Mouse (Mus musculus) layer of hippocampus, postnatal 14 days (tissue): ENCODE data around the gene Cox4i1. TPM values are rescaled to one million over a fixed set of nuclear protein-coding genes. Genes with fewer than 3 reads are reported as not detected.

Experiments
- DNase-seq, 2 experiments: peaks; one replicate each; pipeline ENCODE4 v3.0.0; 2021 to 2022; ENCODE audit warnings: low spot score in 2 of 2, mixed read lengths in 1 of 2
- long read RNA-seq, 2 experiments: library from polyadenylated mRNA; stranded (forward); transcript quantifications; one replicate each; pipeline ENCODE4 v2.0.0; 2021
- total RNA-seq, 2 experiments: library from RNA; stranded (reverse); gene quantifications; 2 replicates each; pipeline ENCODE4 v1.2.3; 2021

Gene Cox4i1
- 1,000 to 10,000 TPM; 1,108 to 1,116 TPM for total RNA-seq
- long read RNA-seq, experiment 1, transcript Cox4i1-201 (5 exons, 745 nt): minor isoform, 456 of 1,186 reads
- long read RNA-seq, experiment 1, transcript Cox4i1-205 (5 exons, 765 nt): minor isoform, 5 of 1,186 reads
- long read RNA-seq, experiment 1, transcript Cox4i1-204 (3 exons, 578 nt): major isoform, 702 of 1,186 reads
- long read RNA-seq, experiment 1, partial matches to known transcripts: 5 of 1,186 reads
- long read RNA-seq, experiment 1, other reads (novel, unspliced or antisense): 14 of 1,186 reads
- long read RNA-seq, experiment 2, transcript Cox4i1-201 (5 exons, 745 nt): minor isoform, 994 of 2,795 reads
- long read RNA-seq, experiment 2, transcript Cox4i1-204 (3 exons, 578 nt): major isoform, 1,743 of 2,795 reads
- long read RNA-seq, experiment 2, transcript Cox4i1-205 (5 exons, 765 nt): minor isoform, 8 of 2,795 reads
- long read RNA-seq, experiment 2, transcript Cox4i1-203 (2 exons, 438 nt): minor isoform, 6 of 2,795 reads
- long read RNA-seq, experiment 2, partial matches to known transcripts: 19 of 2,795 reads
- long read RNA-seq, experiment 2, other reads (novel, unspliced or antisense): 25 of 2,795 reads

GRCm38 (mm10) chr8:120667561-120668373, at the start of gene Cox4i1, which contains the start of gene Gm27021:
TSS of gene Cox4i1 (plus strand) at chr8:120668222.
TSS of gene Gm27021 (minus strand) at chr8:120668079.
- DNase-seq: peak; percentile 83 to 91

- DNase-seq: peak; percentile 48 to 70
Observed at GRCm38 (mm10) chr8:120619235-120620180, 48.5 kb upstream of the Cox4i1 start.

- no peak for DNase-seq
Observed at GRCm38 (mm10) chr8:120620441-120620840, 47.6 kb upstream of the Cox4i1 start.

- no peak for DNase-seq
Observed at GRCm38 (mm10) chr8:120622161-120622560, 45.9 kb upstream of the Cox4i1 start.

GRCm38 (mm10) chr8:120623608-120624007, 44.4 kb upstream of the Cox4i1 start:
- DNase-seq: no peak

- DNase-seq: no peak
Observed at GRCm38 (mm10) chr8:120626461-120626860, 41.6 kb upstream of the Cox4i1 start.

GRCm38 (mm10) chr8:120627298-120627697, 40.7 kb upstream of the Cox4i1 start:
- peak; percentile 41 to 74 for DNase-seq

GRCm38 (mm10) chr8:120630031-120630430, 38.0 kb upstream of the Cox4i1 start:
- DNase-seq: no peak

- DNase-seq: no peak
Observed at GRCm38 (mm10) chr8:120630848-120631247, 37.2 kb upstream of the Cox4i1 start.

GRCm38 (mm10) chr8:120631441-120632375, 36.3 kb upstream of the Cox4i1 start:
- no peak for DNase-seq

GRCm38 (mm10) chr8:120632969-120633664, 34.9 kb upstream of the Cox4i1 start:
- DNase-seq: no peak

- no peak for DNase-seq
Observed at GRCm38 (mm10) chr8:120633665-120634271, 34.3 kb upstream of the Cox4i1 start.

- no peak for DNase-seq
Observed at GRCm38 (mm10) chr8:120634329-120634839, 33.6 kb upstream of the Cox4i1 start.

- DNase-seq: no peak
Observed at GRCm38 (mm10) chr8:120641245-120641644, 26.8 kb upstream of the Cox4i1 start.

GRCm38 (mm10) chr8:120642031-120642662, 25.9 kb upstream of the Cox4i1 start:
- DNase-seq: no peak

GRCm38 (mm10) chr8:120644663-120645062, 23.4 kb upstream of the Cox4i1 start:
- peak; percentile 77 to 90 for DNase-seq

GRCm38 (mm10) chr8:120647532-120647931, 20.5 kb upstream of the Cox4i1 start, which contains the start of gene 1190005I06Rik:
TSS of gene 1190005I06Rik (minus strand) at chr8:120647632.
- no peak for DNase-seq
